Mouse (Mus musculus): ENCODE measurements around the gene Ndufaf3. TPM values are rescaled to one million over a fixed set of nuclear protein-coding genes. Genes with fewer than 3 reads are reported as not detected.
A peak's percentile ranks its signal among the peaks of the same experiment; 100 is the strongest.

The Ndufaf3 gene
- polyA plus RNA-seq, 1 experiment = 63.1 TPM

DNA sequence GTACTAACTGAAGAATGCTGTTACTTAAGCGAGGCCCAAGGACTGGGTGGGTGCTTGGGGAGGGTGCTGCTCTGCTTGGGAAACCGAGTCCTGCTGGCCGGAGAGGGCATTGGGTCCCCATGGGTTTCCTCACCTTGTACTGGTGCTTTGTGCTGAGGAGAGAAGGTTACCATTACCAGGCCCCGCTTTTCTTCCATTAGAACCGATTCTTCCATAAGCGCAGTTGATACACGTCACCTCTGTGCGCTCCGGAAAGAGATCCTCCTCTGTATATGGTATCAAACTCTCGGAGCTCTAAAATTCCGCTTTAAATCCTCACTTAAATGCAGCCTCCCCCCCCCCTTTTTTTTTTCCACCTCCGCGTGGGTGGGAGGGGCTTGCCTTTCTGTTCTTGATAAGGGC lies 49.3 kb downstream of the Ndufaf3 start:
- no peak for DNase-seq (ENCODE audit: low read depth)

DNA sequence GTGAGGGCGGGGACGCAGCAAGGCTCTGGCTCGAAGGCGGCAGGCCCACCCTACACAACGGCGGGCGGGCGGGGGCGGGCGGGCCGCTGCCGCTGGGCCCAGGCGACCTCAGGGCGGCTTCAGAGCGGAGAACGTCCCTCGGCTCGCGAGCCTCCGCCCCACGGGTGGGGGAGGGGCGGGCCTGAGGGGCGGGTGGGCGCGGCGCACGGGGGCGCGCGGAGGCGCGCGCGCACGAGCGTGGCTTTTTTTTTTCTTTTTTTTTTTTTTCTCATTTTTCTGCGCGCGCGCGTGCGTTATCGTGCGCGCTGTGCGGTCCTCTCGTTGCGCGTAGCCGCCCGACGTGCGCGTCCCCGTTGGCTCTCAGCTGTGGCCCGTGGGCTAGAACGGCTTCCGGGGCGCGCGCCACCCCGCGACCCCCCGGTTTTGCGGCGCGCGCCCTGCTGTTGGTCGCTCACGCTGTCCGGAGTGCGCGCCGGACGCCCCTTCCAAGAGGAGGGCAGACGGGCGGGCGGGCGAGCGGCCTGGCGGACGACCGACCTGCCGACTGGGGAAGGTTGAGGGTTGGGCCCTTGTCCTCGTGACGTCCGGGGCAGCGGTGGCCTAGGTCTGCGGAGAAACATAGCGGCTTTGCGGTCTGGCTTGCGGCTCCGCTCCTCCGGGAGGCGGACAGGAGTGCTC lies 49.8 kb downstream of the Ndufaf3 start:
- DNase-seq (ENCODE audit: low read depth) = no peak

DNA sequence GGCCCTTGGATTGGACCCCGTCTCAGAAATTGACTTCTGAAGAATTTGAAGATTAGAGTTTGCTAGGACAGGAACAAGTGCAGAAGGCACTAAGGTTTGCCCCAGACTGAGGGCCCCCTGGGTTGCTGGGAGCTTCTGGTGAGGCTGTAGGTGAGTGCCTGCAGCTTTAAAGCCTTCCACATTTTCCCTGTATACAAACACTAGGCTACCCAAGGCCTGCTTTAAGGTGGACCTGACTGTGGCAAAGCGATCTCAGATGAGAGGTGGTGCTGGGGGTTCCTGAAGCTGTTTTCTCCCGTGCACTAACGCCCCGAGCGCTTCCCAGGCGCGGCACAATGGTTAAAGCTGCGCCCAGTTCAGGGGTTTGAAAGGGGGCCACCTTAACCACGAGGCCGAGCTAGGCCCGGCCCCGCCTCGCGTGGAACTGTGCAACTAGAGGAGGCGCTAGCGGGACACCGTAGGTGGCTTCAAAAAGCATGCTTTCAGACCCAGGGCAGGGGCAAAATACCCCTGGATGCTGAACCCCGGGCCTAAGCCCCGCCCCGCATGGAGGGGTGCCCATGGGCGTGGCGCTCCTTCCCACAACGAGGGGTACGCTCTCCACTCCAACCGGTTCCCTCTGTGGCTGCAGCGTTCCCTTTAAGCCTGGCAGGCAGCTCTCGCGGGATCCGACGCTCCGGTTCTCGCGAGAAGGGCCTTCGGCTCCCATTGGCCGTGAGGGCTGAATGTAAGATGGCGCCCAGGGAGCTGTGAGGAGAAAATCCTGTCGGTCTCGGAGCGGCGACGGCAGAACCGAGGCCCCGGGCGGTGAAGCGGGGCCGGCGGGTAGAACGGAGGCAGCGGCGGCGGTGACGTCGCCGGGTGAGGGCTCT lies 50.6 kb downstream of the Ndufaf3 start, which contains the start of gene Qrich1:
Gene Qrich1, plus strand, starts transcription at position 427 of the 872 bp plus-strand sequence.
- peak; percentile 74 for DNase-seq (ENCODE audit: low read depth)

Other genes with a start within 250 kb of the Ndufaf3 start
- 823 and 905 TPM in 2 replicates for gene Gpx1, start 228.5 kb downstream of the Ndufaf3 start, polyA plus RNA-seq (2012; rRNA removed)
- 66.8 and 69.5 TPM in 2 replicates for gene Usp4, start 219.6 kb downstream of the Ndufaf3 start, polyA plus RNA-seq (2012; rRNA removed)
- 0.25 and 0.34 TPM in 2 replicates for gene 1700102P08Rik, start 174.6 kb downstream of the Ndufaf3 start, polyA plus RNA-seq (2012; rRNA removed)
- 0.04 and 0.16 TPM in 2 replicates for gene Ccdc36, start 138.9 kb downstream of the Ndufaf3 start, polyA plus RNA-seq (2012; rRNA removed)
- gene BC048562, start 131.0 kb downstream of the Ndufaf3 start, polyA plus RNA-seq (2012; rRNA removed) = not detected in 2 replicates
- 21.5 and 23.2 TPM in 2 replicates for gene Ccdc71, start 106.9 kb downstream of the Ndufaf3 start, polyA plus RNA-seq (2012; rRNA removed)
- 56.8 and 58.8 TPM in 2 replicates for gene Klhdc8b, start 105.9 kb downstream of the Ndufaf3 start, polyA plus RNA-seq (2012; rRNA removed)
- gene Lamb2, start 87.7 kb downstream of the Ndufaf3 start, polyA plus RNA-seq (2012; rRNA removed) = 174 and 220 TPM in 2 replicates
- 150 and 161 TPM in 2 replicates for gene Usp19, start 76.8 kb downstream of the Ndufaf3 start, polyA plus RNA-seq (2012; rRNA removed)
- gene Qars, start 59.7 kb downstream of the Ndufaf3 start, polyA plus RNA-seq (2012; rRNA removed) = 248 and 249 TPM in 2 replicates
- gene Qrich1, start 50.6 kb downstream of the Ndufaf3 start, polyA plus RNA-seq (2012; rRNA removed) = 92.2 and 108 TPM in 2 replicates
- gene Impdh2, start 7.1 kb downstream of the Ndufaf3 start, polyA plus RNA-seq (2012; rRNA removed) = 79.5 and 90.1 TPM in 2 replicates
- gene Dalrd3, start 2.5 kb upstream of the Ndufaf3 start, polyA plus RNA-seq (2012; rRNA removed) = 197 and 214 TPM in 2 replicates
- 48.1 and 59.1 TPM in 2 replicates for gene Wdr6, start 11.3 kb upstream of the Ndufaf3 start, polyA plus RNA-seq (2012; rRNA removed)
- gene P4htm, start 30.2 kb upstream of the Ndufaf3 start, polyA plus RNA-seq (2012; rRNA removed) = 9.5 and 11.4 TPM in 2 replicates
- 40.2 and 44.6 TPM in 2 replicates for gene Arih2, start 82.0 kb upstream of the Ndufaf3 start, polyA plus RNA-seq (2012; rRNA removed)
- 29.2 and 30.0 TPM in 2 replicates for gene Slc25a20, start 94.7 kb upstream of the Ndufaf3 start, polyA plus RNA-seq (2012; rRNA removed)
- 18.3 and 18.9 TPM in 2 replicates for gene Prkar2a, start 121.9 kb upstream of the Ndufaf3 start, polyA plus RNA-seq (2012; rRNA removed)
- gene Ip6k2, start 216.4 kb upstream of the Ndufaf3 start, polyA plus RNA-seq (2012; rRNA removed) = 261 and 273 TPM in 2 replicates
- gene Nckipsd, start 240.9 kb upstream of the Ndufaf3 start, polyA plus RNA-seq (2012; rRNA removed) = 43.0 and 46.4 TPM in 2 replicates